Mouse (Mus musculus) monocyte, adult 5-6 weeks (primary cell): ENCODE results near the gene Epb41l4b. TPM values are rescaled to one million over a fixed set of nuclear protein-coding genes. Genes with fewer than 3 reads are reported as not detected.
A peak's percentile ranks its signal among the peaks of the same experiment; 100 is the strongest.

ENCODE experiments used
- ATAC-seq: fragments of 153-309, 156-312 bp; replicated peaks from 2 replicates; pipeline ENCODE4 v1.8.0; 2017; ENCODE audit warnings: mild to moderate bottlenecking; ENCODE audit not compliant: low TSS enrichment, insufficient number of reproducible peaks, severe bottlenecking, poor library complexity, low FRiP score
- total RNA-seq: library from RNA; stranded (forward); fragments of 200-1000, 200-491, 200-594 nt; gene quantifications from 3 replicates; pipeline ENCODE4 v1.2.3, GENCODE M21; 2017

Gene Epb41l4b
- total RNA-seq, 1 experiment from 2014 or later = not detected

DNA sequence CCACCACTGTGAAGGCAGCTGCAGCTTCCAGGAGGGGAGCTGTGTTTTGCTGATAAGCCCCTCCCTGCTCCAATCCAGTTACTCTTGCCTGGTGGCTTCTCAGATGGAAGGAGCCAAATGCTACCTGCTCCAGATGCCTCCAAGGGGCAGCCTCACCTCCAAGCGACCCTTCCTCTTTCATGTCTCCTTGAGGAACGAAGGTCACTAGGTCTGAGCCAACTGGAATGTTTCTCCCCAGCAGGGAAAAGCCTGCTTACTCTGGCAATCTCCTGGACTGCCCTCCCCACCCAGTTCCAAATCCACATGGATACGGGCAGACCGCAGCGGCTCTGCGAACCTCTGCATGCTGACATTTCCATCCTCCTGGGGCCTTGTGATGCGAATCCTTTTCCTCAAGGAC lies 69.4 kb downstream of the Epb41l4b start:
- ATAC-seq = no peak

DNA sequence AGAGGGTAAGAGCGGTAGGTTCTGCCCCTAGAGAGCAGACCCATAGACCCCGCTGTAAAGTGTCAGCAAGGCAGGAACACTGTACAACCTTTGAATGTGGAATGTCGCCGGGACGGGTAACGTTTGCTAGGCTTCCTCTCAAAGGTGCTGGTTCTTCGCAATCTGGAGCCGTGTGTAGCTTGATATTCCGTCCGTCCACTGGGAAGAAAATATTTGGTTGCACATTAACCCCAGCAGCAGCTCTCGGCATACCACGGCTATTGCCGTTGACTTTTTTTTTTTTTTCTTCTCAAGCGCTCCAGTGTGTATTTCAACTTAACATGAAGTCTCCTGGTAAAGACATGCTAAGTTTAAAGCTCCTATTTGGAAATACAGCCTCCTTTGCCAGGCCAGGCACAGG lies 70.1 kb downstream of the Epb41l4b start:
- no peak for ATAC-seq

DNA sequence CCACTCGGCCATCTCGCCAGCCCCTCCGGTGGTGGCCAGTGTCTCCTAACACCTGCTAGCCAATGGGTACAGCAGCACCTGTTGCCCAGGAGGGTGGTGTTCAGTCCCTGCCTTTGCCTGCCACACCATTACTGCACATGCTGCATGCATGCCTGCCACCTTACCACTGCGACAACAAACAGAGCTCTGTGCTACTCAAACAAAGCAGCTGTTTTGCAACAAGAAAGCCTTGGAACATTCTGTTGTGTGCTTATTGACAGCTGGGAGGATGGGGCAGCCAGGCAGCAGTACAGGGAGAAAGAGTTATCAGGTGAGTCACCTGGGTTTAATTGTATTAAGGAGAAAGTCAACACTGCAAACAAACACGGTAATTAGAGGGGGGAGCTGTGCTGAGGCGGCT lies 72.6 kb downstream of the Epb41l4b start:
- ATAC-seq = no peak

DNA sequence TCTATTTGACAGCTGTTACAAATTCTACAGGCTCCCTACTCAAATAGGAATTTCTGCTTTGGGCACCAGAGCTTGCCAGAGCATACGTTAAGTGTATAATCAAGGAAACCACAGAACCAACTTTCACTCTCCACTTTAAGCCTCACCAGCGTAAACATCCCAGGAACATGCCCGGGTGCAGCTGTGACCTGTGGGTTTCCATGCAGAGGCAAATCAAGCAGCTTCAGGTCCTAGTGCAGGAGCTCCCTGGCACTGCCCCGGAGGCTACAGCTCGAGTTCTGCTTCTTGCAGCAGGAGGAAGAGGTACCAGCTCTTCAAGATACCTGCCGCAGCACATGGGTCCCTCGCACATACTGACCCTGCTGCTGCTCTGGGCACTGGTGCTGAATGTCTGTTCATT lies 74.8 kb downstream of the Epb41l4b start:
- no peak for ATAC-seq

DNA sequence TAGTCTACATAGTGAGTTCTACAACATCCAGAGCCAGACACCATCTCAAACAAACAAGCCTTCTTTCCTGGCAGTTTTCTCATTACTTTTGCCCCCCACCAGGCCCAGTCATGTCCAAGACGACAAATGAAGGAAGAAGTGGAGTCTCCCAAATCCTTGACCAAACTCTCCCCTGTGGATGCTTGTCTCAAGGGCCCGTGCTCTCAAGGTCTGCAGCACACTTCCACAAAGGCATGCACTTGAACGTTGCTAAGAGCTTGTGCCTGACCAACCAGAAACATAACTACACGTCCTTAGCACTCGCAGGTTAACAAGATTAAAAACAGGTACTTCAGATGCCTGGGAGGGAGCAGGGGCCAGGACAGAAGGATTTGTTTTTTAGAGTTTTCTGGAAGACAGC lies 75.4 kb downstream of the Epb41l4b start:
- no peak for ATAC-seq

DNA sequence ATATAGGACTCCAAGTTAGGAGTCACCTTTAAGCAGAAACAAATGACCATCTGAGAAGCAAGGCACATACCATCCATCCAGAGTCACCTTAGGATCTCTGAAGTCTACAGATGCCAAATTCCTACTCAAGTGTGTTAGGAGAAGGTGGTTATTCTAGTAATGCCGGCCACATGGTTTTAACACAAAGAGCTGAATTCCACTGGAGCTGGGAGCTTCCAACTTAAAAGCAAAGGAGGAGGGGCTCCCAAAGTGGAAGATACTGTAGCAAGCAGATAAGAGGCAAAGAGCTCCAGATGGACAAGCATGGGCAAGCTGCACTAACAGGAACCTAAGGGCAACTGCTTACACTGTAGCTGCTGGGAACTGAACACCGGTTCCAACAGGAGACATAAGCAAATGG lies 76.3 kb downstream of the Epb41l4b start:
- no peak for ATAC-seq

DNA sequence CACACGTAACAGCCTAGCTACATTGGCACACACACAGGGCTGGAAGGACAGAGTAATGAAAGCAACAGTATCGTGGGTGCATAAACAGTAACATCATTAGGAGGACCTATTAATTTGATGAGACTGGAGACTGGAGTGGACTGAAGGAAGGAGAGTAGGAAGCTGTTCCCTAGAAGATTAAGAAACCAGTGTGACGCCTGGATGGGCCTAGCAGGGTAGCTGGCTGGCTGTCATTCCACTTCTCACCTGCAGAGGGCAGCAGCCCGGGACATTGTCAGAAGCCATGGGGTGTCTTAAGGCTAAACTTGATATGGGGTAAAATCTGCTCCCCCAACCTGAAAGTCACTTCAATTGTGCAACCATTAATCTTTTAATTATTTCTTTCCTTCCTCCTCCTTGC lies 78.0 kb downstream of the Epb41l4b start:
- peak; percentile 74; the same call in 1 of the 2 replicates for ATAC-seq

DNA sequence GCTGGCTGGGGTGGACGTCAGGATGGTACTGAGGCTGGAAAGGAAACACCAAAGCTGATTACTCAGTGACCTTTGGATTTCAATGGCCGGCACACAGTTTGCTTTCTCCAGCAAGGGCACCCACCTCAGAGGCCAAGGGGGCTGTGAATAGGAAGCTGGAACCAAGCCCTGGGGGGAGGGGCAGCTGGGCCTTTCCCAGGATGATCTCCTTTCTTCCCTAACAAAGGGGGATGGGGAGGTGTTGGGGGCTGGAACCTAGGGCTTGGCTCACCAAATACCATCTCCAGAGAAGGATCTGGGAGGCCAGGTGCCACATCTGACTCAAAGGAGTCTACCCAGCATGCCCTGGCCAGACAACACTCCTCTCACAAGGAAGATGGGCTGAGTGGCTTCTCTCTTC lies 78.4 kb downstream of the Epb41l4b start:
- ATAC-seq = no peak

DNA sequence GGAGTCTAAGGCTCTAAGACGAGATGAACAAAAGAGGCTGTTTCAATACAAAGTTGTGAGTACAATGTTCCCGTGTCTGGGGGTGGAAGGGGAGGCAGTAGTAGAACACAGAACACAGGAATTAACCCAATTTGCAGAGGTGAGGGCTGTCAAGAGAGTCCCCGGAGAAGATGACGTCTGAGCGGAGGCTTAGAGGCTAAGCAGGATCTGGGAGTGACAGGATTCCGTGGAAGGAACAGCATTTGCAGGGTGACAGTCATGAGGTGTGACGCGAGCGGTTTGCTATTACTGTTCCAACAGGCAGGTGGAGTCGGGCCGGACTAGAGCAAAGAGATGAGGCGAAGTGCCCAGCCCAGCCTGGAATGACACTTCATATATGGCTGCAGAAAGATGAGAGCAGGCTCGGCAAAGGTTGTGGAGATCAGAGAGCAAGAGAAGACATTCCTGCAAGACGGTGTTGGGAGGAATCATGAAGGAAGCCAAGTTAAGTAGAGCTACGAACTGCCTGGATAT lies 82.9 kb downstream of the Epb41l4b start:
- ATAC-seq = no peak

DNA sequence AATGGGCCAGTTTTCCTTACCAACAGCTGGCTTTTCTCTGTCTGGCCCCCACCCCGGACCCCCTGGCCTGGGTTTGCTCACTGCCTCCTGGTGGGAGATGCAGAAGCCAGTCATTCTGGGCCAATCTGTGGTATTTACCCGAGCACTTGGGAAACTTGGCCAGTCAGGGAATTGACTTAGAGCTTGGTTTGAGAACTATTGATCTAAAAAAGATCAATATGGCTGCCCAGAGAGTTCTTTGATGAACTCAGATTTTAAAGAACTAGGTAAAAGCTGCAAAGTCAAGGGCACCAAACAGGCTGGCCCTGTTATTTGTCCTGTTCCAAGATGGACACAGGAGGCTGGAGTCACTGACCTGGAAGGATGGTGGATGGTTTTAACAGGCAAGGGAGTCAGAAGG lies 84.6 kb downstream of the Epb41l4b start:
- ATAC-seq = no peak

DNA sequence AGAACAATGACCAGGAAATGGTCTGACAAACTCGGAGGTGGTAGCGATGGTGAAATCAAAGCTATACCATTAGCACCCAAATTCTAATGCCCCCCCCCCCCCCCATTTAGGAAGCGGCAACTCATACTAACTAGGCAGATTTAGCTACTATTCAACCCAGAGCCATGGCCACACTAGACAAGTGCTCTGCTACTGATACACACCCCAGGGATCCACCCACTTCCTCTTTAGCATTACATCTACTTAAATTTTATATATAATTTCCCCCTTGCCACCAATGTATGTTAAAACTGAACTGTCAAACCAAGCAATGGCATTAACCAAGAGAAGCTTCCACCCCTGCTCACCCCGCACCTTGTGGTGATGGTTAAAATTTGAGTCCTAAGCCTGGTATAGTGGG lies 85.6 kb downstream of the Epb41l4b start:
- ATAC-seq = 0 out of 2 replicates have a peak, but pooled peaks have one; percentile 14

DNA sequence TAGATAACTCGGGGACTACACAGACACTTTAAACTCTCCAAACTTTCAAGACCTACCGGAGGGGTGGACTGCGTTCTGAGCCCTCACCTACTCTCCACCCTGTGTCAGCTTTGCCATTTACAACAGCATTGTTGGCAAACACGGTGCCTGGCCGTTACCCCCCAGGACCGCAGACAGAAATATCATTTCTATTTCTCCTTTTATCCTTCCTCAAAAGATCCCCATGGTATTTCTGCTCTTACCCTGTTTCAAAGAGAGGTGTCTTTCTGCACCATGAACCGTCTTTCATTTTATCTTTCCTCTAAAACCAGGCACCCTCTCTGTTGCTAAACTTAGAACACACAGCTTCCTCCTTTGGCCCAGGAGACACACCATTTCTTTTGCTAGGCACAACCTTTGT lies 87.6 kb downstream of the Epb41l4b start:
- ATAC-seq = peak; percentile 20; the same call in 1 of the 2 replicates

DNA sequence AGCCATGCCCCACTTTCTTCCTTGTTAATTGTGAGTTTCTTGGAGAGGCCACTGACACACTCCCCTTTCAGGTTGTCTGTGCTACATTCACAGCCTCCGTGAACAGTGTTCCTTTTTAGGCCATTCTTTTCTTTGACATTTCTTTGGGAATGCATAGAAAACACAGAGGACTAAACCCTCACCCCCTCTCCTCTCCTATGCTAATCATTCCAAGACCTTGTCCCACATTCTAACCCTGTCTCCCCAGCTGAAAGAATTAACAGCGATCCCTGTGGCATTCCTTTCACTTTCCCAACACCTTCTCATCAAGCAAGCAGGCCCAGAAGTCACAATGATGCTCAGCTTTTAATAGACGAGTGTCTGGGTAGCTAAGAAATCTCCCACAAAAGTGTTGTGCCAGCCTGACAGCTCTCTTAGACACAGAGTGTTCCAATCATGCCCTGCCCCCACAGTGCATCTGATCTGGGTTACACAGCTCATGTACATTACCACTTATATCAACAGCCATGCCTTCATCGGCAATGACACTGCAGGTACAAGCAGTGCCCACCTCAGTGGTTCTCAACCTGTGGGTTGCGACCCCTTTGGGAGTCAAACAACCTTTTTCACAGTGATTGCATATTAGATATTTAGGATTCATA lies 93.8 kb downstream of the Epb41l4b start:
- ATAC-seq = no peak

DNA sequence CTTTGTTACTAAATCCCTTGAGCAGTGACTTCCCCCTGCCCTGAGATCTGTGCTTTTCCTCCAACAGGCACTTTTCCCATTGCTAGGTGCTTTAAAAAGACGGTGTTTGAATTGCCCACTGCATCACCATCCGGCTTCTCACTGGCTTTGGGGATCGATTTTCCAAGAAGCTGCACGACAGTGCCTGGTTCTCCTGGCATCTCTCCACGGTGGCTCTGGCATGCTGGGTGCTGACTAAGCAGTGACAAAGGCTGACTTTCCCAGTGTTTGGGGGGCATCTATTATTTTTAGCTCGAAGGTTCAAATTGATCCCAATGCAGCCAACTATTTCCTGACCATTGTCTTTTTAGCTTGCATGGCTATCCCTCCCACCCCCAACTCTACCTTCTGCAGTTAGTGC lies 94.7 kb downstream of the Epb41l4b start:
- ATAC-seq = no peak

DNA sequence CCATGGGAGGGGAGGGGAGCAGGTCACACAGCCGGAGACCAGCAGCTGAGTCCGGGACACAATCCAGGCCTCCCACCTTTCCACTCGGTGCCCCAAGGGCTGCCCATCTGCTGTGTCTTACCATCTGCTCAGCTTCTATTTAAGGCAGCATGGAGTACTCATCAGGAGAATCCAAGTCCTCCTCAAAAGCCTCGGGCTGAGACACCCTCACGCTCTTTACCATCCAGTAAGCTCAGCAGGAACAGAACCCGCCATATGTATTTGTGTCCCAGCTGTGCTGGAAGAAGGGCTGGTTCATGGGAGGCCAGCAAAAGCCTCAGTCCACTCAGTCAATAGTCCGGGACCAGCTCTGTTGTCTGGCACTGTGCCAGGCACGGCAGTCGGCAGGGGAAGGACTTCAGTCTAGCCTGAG lies 97.1 kb downstream of the Epb41l4b start:
- no peak for ATAC-seq

DNA sequence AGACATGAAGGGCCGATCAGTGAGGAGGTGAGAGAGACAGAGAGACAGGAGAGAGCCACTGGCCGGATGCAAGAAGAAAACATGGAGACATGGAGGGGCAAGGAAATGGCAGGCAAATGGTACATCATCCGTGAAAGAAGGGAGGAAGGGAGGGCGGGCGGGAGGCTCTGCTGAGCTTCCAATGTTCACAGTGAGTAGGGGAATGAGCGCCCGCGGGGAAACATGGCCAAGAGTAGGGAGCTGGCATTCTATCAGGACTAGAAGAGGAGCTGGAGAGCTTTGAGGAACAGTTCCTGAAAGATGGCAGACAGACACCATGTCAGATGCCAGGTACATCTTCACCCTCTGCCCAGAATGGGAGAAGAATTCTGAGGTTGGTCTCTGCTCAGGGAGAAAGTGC lies 99.6 kb downstream of the Epb41l4b start:
- no peak for ATAC-seq

DNA sequence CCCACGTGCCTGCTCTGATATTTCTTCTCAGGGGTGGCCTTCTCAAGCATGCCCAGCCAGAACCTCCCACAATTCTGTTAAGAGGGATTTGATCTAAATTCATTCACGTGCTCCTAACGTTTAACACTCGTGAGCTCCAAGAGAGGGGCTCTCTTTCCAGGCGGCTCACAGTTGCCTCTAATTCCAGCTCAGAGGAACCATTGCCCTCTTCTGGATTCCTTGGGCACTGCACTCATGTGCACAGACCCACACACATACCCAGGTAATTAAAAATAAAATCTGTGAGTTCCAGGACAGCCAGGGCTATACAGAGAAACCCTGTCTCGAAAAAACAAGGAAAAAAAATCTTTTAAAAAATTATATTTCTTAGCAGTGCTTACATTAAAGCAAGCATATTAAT lies 101.6 kb downstream of the Epb41l4b start:
- no peak for ATAC-seq

DNA sequence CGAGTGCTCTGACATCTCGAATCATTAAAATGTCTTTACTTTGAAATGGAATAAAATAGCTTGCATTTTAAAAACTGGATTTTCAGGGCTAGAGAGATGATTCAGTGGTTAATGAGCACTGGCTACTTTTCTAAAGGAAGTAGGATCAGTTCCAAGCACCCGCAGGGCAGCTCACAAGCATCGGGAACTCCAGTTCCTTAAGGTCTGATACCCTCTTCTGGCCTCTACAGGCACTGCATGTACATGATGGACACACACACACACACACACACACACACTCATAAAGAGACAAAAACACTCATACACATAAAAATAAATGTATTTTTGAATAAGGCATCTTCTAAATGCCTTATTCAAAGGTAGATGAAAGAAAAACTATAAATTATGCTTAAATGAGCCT lies 102.0 kb downstream of the Epb41l4b start:
- ATAC-seq = no peak

DNA sequence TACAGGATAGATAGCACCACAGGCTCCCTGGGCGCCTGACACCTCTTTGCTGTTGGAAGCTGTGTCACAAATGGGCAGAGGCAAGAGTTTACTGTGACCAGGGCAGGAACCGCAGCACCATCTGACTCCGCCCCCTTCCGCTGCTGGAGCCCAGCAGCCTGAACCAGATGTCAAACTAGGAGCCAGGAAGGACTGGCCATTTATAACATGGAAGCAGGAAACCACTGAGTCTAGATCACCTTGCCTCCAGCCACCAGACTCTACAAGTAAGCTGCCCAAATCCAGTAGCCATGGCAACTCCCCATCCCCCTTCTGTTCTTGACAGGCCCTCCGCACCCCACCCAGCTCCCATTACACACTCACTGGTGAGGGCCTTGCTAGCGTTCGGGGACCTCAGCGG lies 102.8 kb downstream of the Epb41l4b start:
- ATAC-seq = no peak

DNA sequence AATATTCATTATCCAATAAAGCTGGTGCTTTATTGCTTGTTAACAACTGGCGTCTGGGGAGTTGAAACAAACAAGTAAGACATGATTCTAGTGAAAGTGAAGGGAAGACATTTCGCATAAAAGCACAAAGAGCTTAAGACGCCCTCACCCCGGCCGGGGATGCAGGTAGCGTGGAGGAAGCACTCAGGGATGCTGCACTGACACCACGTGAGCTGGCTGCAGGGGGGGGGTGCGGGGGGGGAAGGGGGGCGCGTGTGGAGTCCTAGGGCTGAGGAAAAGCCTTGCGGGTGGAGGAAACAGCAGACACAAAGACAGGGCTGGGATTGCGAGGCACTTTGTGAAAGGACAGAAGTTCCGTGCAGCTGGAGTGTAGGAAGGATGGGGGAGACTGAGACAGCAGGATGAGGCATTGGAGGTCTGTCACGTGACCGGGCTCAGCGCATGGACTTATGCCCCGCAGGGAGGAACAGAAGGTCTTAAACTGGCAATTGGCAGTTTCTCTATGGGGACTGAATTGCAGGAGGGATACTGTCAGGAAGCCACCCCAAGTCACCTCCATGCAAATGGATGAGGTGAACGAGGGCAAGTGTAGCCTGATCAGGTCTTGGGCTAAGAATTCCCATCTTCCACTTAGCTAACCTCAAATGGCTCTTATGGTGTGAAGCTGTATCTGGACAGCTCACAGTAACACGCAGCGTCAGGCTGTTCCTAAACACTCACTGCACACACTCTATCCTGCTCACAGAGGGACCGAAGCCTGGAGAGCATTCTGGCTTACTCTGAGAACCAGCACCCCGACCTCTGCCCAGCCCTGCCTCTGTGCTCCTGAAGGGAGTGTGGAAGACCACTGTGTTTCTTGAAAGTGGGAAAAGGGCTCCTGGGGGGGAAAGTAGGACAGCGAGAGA lies 103.9 kb downstream of the Epb41l4b start:
- no peak for ATAC-seq
